In the genomic region with DNA sequence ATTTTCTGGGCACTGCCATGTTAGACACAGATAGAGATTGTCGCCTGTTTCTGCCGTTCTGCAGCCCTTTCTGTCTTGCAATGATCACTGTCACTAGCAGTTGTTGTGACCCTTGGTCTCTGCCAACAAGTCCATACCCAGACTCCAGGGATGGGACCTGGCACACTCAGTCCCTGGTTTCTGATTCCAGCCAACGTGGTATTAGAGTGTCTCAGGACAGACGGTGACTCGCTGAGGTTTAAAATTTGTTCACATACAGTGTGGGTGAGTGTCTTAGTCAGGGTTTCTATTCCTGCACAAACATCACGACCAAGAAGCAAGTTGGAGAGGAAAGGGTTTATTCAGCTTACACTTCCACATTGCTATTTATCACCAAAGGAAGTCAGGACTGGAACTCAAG, we compare ENCODE assay signal across 7 mouse cellular contexts. TPM values are rescaled to one million over a fixed set of nuclear protein-coding genes. Genes with fewer than 3 reads are reported as not detected.
DNase-seq lines count a peak whose midpoint lies in the region; ATAC-seq and TF ChIP-seq lines count a peak whose summit lies in the region.
"Not testable (repeated sequence)": the region's sequence is repeated elsewhere in the genome, so short reads cannot be mapped to it uniquely, and the experiment has no call there.

No protein-coding gene starts in this region.

- H3K36me3 ChIP-seq in hindbrain, postnatal 0 days (ENCODE audit: insufficient read depth, low read length); midbrain, embryonic 13.5 days; midbrain, postnatal 0 days (ENCODE audit: insufficient read depth, low read length): not testable (repeated sequence)

- peak overlapping the region; percentile 6; the same call in 1 of the 2 replicates for H3K27ac ChIP-seq in hindbrain, postnatal 0 days
- peak overlapping the region; percentile 91; the same call in 1 of the 2 replicates for H3K27ac ChIP-seq in midbrain, embryonic 13.5 days
- 0 out of 2 replicates have a peak overlapping the region, but pooled peaks have one; percentile 6 for H3K27ac ChIP-seq in midbrain, postnatal 0 days (ENCODE audit: low read depth, low read length)

- ATAC-seq in frontal cortex, adult (ENCODE audit: low TSS enrichment): peak; percentile 20; the same call in 1 of the 2 replicates
- ATAC-seq in hindbrain, postnatal 0 days; midbrain, embryonic 13.5 days; midbrain, postnatal 0 days (ENCODE audit: low FRiP score): not testable (repeated sequence)

- not testable (repeated sequence) for H3K9ac ChIP-seq in hindbrain, postnatal 0 days (replicated peaks; ENCODE audit: low read length); midbrain, embryonic 13.5 days (replicated peaks); midbrain, postnatal 0 days (replicated peaks; ENCODE audit: low read length, poor library complexity, severe bottlenecking)

- not testable (repeated sequence) for H3K4me3 ChIP-seq in hindbrain, postnatal 0 days (ENCODE audit: low read length); midbrain, embryonic 13.5 days (replicated peaks); midbrain, postnatal 0 days (ENCODE audit: low read depth, low read length)

- not testable (repeated sequence) for H3K9me3 ChIP-seq in hindbrain, postnatal 0 days (ENCODE audit: low read length); midbrain, embryonic 13.5 days; midbrain, postnatal 0 days (ENCODE audit: low read length)

- TF ChIP-seq CTCF in hindbrain, postnatal 0 days (IDR thresholded peaks at IDR 0.05; ENCODE audit: low read depth); midbrain, postnatal 0 days (IDR thresholded peaks at IDR 0.05): not testable (repeated sequence)

- H3K27me3 ChIP-seq in hindbrain, postnatal 0 days (ENCODE audit: insufficient read depth, low read length); midbrain, embryonic 13.5 days; midbrain, postnatal 0 days (ENCODE audit: insufficient read depth, low read length): not testable (repeated sequence)

- peaks cover 12% of the 10 kb centered on the region; the same call in 1 of the 2 replicates for H3K4me1 ChIP-seq in hindbrain, postnatal 0 days (ENCODE audit: insufficient read depth, low read length)
- peaks cover 18% of the 10 kb centered on the region for H3K4me1 ChIP-seq in midbrain, embryonic 13.5 days (replicated peaks)
- peaks cover 10% of the 10 kb centered on the region for H3K4me1 ChIP-seq in midbrain, postnatal 0 days (ENCODE audit: insufficient read depth, low read length)

- not testable (repeated sequence) for H3K4me2 ChIP-seq in hindbrain, postnatal 0 days (ENCODE audit: low read depth, low read length); midbrain, embryonic 13.5 days (replicated peaks); midbrain, postnatal 0 days (ENCODE audit: low read depth, low read length, poor library complexity, severe bottlenecking)

- 66% methylated on average over 6 of the region's 6 CpGs for WGBS in hindbrain, postnatal 0 days
- WGBS in midbrain, embryonic 13.5 days: 82% methylated on average over 6 of the region's 6 CpGs
- 81% methylated on average over 6 of the region's 6 CpGs for WGBS in midbrain, postnatal 0 days

- peak; percentile 15 for DNase-seq in adrenal gland, postnatal 10 days
- peak; percentile 25 for DNase-seq in gastrocnemius, postnatal 14 days
- not testable (repeated sequence) for DNase-seq in hindbrain, postnatal 0 days (ENCODE audit: low spot score); midbrain, postnatal 0 days (ENCODE audit: low spot score)
- DNase-seq in skeletal muscle tissue, adult 2 months (ENCODE audit: low read depth, low spot score): peak; percentile 73

- intact Hi-C loops in gastrocnemius, postnatal 14 days (cut with DNase I; ENCODE audit: low total_unique reads): not testable (repeated sequence)

RNA-seq across cellular contexts. Expression of gene Myo5c, which starts 21.3 kb away (rescaled TPM):
- total RNA-seq in adrenal gland, postnatal 10 days (2021): 1 to 10 TPM; 5.7 to 9.4 TPM
- 1 to 10 TPM; 5.9 to 9.6 TPM for total RNA-seq in gastrocnemius, postnatal 14 days (2021)
- total RNA-seq in hindbrain, postnatal 0 days (2014; rRNA removed): 0.26 and 0.75 TPM in 2 replicates
- 0.30 and 0.44 TPM in 2 replicates for polyA plus RNA-seq in hindbrain, postnatal 0 days (2015; fragmentation: Nextera tagmentation; extraction: Ambion mirVana)
- polyA plus RNA-seq in midbrain, embryonic 13.5 days (2015; fragmentation: Nextera tagmentation; extraction: Ambion mirVana): 0.50 and 0.59 TPM in 2 replicates
- total RNA-seq in midbrain, postnatal 0 days (2014; rRNA removed): 0.22 and 0.61 TPM in 2 replicates
- polyA plus RNA-seq in midbrain, postnatal 0 days (2015; fragmentation: Nextera tagmentation; extraction: Ambion mirVana): 0.36 and 0.62 TPM in 2 replicates

RNA-seq across cellular contexts. Expression of gene Gnb5, which starts 52.9 kb away (rescaled TPM):
- 10 to 100 TPM; 29.1 to 32.4 TPM for total RNA-seq in adrenal gland, postnatal 10 days (2021)
- 10 to 100 TPM in 1 of 2 experiments, 1 to 10 TPM in 1; 7.4 to 11.3 TPM for total RNA-seq in gastrocnemius, postnatal 14 days (2021)
- total RNA-seq in hindbrain, postnatal 0 days (2014; rRNA removed): 92.1 and 96.0 TPM in 2 replicates
- 98.6 and 104 TPM in 2 replicates for polyA plus RNA-seq in hindbrain, postnatal 0 days (2015; fragmentation: Nextera tagmentation; extraction: Ambion mirVana)
- 46.4 and 50.2 TPM in 2 replicates for polyA plus RNA-seq in midbrain, embryonic 13.5 days (2015; fragmentation: Nextera tagmentation; extraction: Ambion mirVana)
- total RNA-seq in midbrain, postnatal 0 days (2014; rRNA removed): 76.9 and 79.4 TPM in 2 replicates
- polyA plus RNA-seq in midbrain, postnatal 0 days (2015; fragmentation: Nextera tagmentation; extraction: Ambion mirVana): 97.2 and 97.5 TPM in 2 replicates

Comparison
In these comparisons a context has a peak if more than half of its experiments do, and no peak if none do; other contexts are left out.
1. H3K27ac ChIP-seq: peak in every context shown above with its lines; median percentile 91 in midbrain, embryonic 13.5 days; 6 in hindbrain, postnatal 0 days; 6 in midbrain, postnatal 0 days.